Mouse (Mus musculus) left cerebral cortex, adult 2 months (tissue): Measurements from ENCODE around the gene Hivep3. TPM values are rescaled to one million over a fixed set of nuclear protein-coding genes. Genes with fewer than 3 reads are reported as not detected.

Experiments used
- DNase-seq, 2 experiments: peaks; one replicate each; pipeline ENCODE4 v3.0.0; 2021 to 2022; ENCODE audit warnings: low spot score in 2 of 2, mixed read lengths in 1 of 2; ENCODE audit errors: extremely low spot score in 1 of 2
- H3K27ac ChIP-seq: fragments of 200-600 bp; 2 replicates; pipeline ENCODE4 v1.8.1; 2022
- H3K4me3 ChIP-seq: fragments of 200-600 bp; 2 replicates; pipeline ENCODE4 v1.8.1; 2022
- CTCF ChIP-seq: fragments of 200-600 bp; IDR thresholded peaks from 2 replicates; pipeline ENCODE4 v1.8.1; 2022; ENCODE audit warnings: antibody characterized with exemption, mild to moderate bottlenecking, moderate library complexity
- intact Hi-C: fragments of 180-260 bp; cut with DNase I; formaldehyde crosslinking; loops from one replicate; pipeline ENCODE4 v1.15.1; 2025
- total RNA-seq, 2 experiments: library from RNA; stranded (reverse); gene quantifications; 2 replicates each; pipeline ENCODE4 v1.2.3; 2021

Gene Hivep3
- total RNA-seq, 2 experiments from 2014 or later: 65.8 to 87.4 TPM

DNA sequence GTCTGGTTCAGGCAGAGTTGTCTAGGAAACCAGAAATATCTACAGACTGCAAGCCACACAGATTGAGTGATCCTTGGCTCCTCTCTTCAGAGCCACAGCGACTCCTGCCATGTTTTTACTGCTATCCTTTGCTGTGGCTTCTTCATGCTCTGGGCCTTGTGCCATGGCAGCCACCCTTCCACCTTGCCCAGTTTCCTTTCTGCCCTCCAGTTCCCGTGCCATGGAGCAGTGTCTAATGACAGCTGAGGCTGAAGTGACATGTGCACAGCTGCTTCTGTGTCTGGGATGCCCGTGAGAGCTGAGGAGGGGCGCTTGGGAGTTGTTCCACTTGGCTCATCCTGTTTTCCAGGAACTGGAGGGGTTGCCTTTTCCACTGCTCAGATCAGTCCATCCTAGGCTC, 127.4 kb downstream of the Hivep3 start:
- H3K4me3 ChIP-seq: no peak overlapping the region
- intact Hi-C loops: no loop called here
- no peak for DNase-seq
- no peak for TF ChIP-seq CTCF
- no peak overlapping the region for H3K27ac ChIP-seq

DNA sequence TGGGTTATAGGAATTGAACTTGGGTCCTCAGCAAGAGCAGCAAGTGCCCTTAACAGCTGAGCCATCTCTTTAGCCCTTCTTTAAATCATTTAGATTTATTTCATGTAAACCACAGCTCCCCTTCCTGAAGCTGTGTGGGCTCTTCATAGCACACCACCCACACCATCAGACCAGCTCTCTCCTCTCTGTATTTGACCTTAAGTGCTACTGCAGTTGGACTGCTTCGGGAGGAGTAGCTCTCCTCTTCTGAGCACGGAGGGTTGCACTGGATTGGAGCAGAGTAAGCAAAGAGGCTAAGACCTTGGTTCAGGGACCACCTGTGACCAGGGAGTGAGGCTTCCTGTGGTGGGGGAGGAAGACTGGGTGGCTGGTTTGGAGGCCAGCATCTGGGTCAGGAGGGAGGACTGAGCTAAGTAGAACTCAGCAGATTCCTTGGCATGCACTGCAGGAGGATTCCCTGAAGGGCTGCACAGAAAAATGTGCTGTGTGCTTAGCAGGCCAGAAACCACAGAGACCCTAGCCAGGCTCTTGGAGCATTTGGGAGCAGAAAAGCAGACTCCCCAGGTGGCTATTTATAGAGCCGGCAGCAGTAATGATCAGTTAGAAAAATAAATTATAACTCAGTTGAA, 132.4 kb downstream of the Hivep3 start:
- TF ChIP-seq CTCF: no peak
- no peak for DNase-seq
- intact Hi-C loops: no loop called here
- Histone ChIP-seq H3K4me3 (no peak overlapping the region), H3K27ac (peak overlapping the region; percentile 7; the same call in 1 of the 2 replicates)

DNA sequence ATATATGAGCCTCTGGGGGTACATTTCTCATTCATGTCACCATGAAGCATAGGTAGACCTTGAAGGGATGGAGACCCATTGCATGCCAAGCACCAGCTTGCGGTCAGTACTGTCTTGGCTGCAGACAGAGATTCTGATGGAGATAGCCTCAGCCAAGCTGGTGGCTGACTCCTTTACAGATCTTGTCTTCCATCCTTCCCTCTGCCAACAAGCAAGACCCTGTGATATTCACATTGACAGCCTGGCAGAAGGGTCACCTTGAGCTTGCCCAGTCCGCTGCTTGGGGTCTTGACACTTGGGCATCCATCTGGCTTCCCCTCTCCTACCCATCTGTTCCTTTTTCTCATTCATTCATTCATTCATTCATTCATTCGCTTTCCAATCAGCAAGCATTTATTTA, 133.5 kb downstream of the Hivep3 start:
- no peak for TF ChIP-seq CTCF
- Histone ChIP-seq H3K4me3 (no peak overlapping the region), H3K27ac (no peak overlapping the region)
- intact Hi-C loops: no loop called here
- no peak for DNase-seq

DNA sequence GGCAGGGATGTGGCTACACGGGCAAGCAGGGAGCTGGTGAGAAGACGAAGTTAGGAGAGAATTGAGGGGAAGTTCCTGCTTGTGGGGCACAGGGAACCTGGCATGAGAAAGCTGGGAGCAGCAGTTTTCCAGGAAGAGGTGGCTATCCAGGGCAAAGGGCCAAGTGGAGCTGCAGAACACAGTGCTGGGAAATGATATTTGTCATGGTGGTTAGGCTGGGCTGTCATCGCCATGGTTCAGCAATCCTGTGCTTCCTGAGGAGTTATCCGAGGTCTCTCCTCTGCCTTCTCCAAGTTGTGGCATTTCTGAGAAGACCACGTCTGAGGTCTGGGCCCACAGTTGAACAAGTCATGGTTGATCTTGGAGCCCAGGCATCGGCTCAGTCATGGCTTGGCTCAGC, 136.8 kb downstream of the Hivep3 start:
- no peak overlapping the region for H3K27ac ChIP-seq
- intact Hi-C loops: loop anchor here (5.0 kb wide), 1 partner anchor 58 kb away; no protein-coding TSS in a partner anchor
- no peak for DNase-seq
- no peak overlapping the region for H3K4me3 ChIP-seq
- no peak for TF ChIP-seq CTCF

DNA sequence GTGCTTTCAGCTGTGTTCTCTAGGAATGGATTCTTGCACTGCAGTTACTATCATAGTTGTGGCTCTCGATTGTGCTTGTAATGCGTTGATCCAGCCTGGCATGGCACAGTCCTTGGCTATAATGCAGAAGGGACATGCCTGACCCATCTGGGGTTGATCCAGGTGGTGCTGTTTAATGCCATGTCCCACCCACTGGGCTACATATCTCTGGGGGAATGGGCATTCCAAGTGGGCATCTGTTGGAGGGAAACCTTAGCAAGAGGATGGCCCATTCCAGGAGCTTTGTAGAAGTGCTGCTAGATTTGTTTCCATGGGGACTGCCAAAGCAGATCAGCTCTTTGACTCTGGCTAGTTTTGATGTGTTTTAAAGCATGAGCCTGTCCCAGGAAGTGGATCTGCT, 137.9 kb downstream of the Hivep3 start:
- intact Hi-C loops: loop anchor here (5.0 kb wide), 1 partner anchor 59 kb away; no protein-coding TSS in a partner anchor
- Histone ChIP-seq H3K4me3 (no peak overlapping the region), H3K27ac (no peak overlapping the region)
- no peak for TF ChIP-seq CTCF
- no peak for DNase-seq

DNA sequence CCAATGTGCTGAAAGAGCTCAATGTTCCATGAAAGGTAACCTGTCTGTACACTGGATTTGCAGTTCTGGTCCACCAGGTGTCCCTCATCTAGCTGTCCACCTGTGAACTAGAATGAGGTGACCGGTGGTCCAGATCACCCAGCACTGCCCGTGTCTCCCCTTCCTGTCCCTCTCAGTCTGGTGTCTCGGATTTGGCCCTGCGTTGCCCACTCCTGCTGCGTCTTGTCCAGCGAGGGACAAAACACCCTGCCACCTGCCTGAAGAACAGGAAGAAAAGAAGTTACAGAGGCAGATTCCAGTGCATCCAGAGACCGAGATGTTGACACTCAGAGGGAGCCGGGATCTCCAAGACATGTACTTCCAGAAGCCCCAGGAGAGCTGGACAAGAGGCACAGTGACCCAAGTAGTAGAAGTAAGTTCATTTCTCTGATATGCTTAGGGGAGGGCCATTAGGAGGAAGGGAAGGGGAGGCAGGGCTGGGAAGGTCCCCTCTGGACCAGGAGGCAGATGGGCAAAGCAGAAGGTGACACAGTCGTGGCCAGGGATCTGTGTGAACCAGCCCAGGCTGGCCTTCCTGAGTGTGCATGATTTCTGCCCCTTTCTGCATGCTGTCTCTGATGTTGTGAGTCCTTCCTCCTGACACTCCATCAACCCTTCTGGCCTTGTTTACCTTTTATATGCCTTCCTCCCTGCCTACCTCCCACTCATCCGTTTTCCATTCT, 138.4 kb downstream of the Hivep3 start:
- intact Hi-C loops: loop anchor here (5.0 kb wide), 1 partner anchor 60 kb away; no protein-coding TSS in a partner anchor
- no peak for TF ChIP-seq CTCF
- no peak overlapping the region for H3K4me3 ChIP-seq
- DNase-seq: no peak
- 0 out of 2 replicates have a peak overlapping the region, but pooled peaks have one; percentile 11 for H3K27ac ChIP-seq

DNA sequence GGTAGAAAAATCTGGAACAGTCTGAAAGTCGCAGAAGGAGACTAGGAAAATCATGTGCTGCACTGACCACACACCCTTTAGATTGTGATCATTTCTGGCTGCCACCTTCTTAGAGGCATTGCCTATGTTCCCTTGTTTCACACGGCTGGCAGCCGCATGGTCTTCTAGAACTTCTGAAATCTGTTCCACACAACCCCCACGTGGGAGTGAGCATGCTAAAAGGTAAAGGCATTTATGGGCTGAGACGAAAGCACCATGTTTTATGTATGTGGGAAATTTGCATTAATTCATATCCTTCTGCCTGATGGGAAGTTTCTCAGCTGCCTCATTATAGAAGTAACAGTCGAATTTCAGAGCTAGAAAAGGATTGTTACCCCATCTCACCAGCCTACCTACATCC, 140.4 kb downstream of the Hivep3 start:
- TF ChIP-seq CTCF: no peak
- no peak for DNase-seq
- intact Hi-C loops: loop anchor here (5.0 kb wide), 1 partner anchor 62 kb away; no protein-coding TSS in a partner anchor

DNA sequence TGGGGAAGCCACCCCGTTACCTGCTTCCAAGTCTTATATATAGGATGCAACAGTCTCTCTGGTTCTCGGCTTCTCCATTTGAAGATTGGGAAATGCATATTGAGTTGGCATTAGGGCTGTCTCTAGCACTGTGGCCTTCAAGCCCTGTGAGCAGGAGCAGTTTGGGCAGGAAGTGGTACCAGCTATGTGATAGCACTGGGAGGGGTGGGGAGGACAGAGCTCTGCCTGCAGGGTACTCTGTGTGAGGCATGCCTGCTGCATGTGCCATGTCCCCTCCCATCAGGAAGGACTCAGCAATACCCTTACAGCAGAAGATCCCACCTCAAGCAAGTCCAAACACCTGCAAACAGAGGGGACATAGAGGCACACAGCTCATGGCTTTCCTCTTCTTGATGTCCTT, 142.0 kb downstream of the Hivep3 start:
- no peak for DNase-seq
- no peak overlapping the region for H3K4me3 ChIP-seq
- intact Hi-C loops: no loop called here
- H3K27ac ChIP-seq: no peak overlapping the region
- TF ChIP-seq CTCF: no peak

More for the DNA sequence above, 140.4 kb downstream of the Hivep3 start:
- Histone ChIP-seq H3K27ac (no peak overlapping the region; the same call in 1 of the 2 replicates), H3K4me3 (no peak overlapping the region)

DNA sequence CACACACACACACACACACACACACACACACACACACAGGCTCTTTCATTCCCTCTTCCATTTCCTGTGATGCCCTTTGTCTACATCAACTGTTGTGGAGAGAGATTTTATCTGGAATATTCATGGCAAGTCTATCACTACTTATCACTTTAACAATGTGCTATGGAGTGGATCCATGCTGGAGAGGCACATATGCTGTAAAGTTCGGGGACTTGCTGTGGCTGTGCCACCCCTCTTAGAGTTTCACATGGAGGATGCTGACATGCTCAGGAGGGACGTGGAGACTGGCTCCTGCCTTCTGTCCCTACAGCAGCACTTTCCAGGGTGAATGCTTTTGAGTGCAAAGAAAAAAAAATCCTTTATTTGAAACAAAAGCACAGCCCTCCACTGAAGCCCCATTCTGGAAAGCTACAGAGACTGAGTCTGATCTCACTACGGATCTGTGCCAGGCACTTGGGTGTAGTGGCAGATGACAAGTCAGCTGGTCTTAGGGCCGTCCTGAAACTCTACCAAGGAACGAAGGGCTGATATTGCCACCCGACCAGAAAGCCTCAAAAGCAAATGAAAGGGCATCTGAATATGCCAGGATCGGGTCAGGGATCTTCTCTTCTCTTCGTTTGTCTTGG, 143.1 kb downstream of the Hivep3 start:
- DNase-seq: no peak
- intact Hi-C loops: no loop called here
- no peak for TF ChIP-seq CTCF
- Histone ChIP-seq H3K27ac (peak overlapping the region; percentile 28; the same call in 1 of the 2 replicates), H3K4me3 (no peak overlapping the region)

DNA sequence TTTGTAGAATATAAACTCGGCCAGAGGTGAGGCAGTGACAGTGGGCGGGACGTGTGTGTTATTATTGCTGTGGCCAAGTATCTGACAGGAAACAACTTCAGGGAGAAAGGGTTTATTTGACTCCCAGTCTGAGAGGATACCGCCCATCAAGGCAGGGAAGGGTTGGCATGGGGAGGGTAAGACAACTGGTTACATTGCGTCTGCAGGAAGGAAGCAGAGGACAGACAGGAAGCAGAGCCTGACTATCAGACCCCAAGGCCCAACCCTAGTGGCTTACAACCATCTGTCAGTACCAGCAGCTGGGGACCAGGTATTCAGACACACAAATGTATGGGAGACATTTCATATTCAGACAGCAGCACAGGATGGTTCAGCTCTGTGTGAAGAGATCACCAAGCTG, 144.6 kb downstream of the Hivep3 start:
- H3K27ac ChIP-seq: no peak overlapping the region
- DNase-seq: no peak
- H3K4me3 ChIP-seq: no peak overlapping the region
- intact Hi-C loops: no loop called here
- TF ChIP-seq CTCF: no peak

DNA sequence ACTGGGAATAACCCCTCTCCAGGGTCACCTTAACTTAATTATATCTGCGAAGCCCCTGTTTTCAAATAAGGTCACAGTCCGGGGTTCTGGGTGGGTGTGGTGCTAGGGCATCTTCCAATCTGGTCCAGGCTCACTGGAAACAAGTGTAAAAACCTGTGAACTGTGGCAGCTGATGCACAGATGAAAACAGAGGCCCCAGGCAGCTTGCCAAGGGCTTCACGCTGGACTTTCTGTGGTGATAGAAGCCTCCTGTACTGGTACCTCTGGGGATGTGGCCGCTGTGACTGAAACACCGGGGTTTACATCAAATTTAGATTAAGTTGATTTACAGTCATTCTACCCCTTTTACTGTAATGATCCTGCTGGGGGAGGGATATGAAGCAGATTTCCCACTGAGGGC, 146.1 kb downstream of the Hivep3 start:
- H3K27ac ChIP-seq: peak overlapping the region; percentile 61; the same call in 1 of the 2 replicates
- TF ChIP-seq CTCF: no peak
- no peak overlapping the region for H3K4me3 ChIP-seq
- DNase-seq: no peak
- intact Hi-C loops: loop anchor here (2.0 to 5.0 kb wide), 3 partner anchors 23 to 119 kb away; no protein-coding TSS in a partner anchor

DNA sequence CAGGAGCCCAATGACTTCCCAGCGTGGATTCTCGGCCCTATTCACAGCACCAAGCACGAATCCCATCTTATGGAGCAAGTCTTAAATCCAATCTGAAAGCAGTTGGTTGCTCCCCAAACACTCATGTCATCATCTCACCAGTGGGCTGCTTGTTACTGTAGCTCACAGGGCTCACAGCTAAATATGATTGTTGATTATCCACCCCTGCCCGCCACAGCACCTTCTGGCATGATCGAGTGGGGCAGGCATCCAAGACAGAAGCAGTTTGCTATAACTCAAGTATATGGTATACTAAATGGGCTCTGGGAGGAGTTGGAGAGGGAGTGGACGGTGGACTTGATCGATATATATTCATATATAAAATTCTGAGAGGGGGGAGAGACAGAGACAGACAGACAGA, 146.7 kb downstream of the Hivep3 start:
- intact Hi-C loops: loop anchor here (2.0 to 5.0 kb wide), 3 partner anchors 23 to 119 kb away; no protein-coding TSS in a partner anchor
- no peak for TF ChIP-seq CTCF
- H3K27ac ChIP-seq: peak overlapping the region; percentile 82

More for the DNA sequence above, 146.7 kb downstream of the Hivep3 start:
- H3K4me3 ChIP-seq: no peak overlapping the region
- DNase-seq: no peak
